Mouse (Mus musculus): ENCODE measurements around the gene Timm9.

The Timm9 gene

DNA sequence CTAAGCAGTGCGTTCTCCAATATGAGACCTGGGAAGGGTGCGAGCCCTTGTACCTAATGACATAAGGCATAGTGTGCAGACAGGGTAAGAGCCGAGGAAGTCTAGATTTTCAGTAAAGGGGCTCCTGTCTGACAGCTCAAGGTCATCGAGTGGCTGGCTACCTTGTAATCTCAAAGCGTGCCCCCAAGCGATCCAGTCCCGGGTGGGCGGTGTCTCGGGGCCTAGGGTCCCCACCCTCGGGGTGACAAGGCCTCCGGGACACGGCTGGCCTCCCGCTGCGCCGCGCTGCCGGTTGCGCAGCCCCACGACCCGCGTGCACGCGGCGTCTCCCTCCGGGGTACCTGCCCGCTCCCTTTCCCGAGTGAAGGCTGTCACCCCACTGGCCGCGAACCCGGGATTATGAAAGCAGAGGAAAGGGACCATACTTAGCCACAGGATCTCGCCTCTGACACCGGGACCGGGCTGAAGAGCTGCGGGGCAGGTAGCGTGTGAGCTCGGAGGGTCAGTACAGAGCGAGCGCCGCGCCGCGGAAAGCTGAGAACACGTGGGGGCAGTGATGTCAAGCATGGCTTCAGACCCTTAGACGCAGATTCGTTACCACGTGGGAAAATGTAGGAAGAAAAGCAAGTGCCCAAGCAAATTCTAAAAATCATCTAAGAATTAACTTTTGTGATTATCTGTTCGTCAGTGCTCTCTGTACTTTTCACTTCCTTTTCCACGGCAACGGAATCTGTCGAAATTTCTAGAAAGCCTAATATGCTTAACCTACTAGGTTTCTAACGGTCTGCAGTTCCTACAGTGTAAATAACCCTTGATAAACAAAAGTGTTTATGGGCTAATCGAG lies at the start of gene Timm9, which contains the start of gene 2700049A03Rik:
Gene Timm9 (minus strand): TSS at position 555 of the 844 bp plus-strand sequence.
Gene 2700049A03Rik (plus strand): TSS at position 719 of the 844 bp plus-strand sequence.
- peak; percentile 77 for DNase-seq

DNA sequence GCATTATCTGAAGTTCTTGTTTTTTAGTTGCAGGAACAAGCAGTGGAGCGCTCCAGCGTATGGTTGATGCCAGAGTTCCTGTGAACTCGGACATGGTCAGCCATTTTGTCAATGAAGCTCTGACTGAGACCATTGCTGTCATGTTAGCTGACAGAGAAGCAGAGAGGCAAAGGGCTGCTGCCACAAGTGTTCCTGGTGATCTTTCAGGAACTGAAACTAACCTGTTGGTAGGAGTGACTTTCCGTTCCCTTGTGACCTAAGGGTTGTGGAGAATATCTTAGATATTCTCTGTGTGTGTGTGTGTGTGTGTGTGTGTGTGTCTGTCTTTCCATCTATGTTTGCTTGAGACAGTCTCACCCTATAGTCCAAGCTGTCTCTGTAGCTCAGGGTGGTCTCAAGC lies 47.9 kb upstream of the Timm9 start:
- DNase-seq = no peak

GRCm38 (mm10) chr12:71183736-71184135 lies 47.3 kb upstream of the Timm9 start:
- DNase-seq = no peak

DNA sequence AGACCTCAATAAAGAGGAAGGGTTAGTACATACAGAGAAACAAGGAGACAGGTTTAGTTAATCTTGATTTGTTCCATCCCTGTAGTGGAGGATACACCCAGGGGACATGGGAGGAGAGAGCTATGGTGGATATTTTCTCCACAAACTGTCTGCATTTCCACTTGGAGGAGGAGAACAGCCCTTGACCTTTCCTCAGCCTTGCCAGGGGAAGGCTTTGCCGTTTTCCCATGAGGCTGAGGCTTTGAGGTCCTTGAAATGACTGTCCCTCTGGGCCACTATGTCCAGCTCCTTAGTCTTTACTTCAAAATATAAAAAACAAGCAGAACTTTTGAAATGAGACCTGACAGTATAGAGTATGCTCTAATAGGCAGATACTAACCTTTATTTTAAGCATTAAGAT lies 33.4 kb upstream of the Timm9 start:
- DNase-seq = no peak

GRCm38 (mm10) chr12:71164410-71164809 lies 27.9 kb upstream of the Timm9 start:
- DNase-seq = no peak

DNA sequence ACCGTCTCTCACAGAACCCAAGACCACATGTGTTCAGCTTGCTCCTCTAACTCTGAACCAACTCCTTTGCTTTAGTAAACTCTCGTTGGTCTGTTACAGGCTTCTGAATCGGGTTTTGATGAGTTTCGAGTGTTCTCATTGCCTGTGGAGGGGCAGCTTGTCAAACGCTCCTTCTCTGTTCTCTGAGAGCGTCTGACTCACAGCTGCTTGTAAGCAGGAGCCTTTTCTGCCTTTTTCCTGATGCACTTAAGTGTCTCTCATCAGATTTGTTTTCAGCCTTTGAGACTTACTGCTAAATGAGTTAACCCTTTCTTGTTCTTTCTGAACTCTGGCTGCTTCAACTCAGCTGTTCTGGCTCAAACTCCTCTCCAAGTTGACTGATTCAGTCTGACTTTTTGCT lies 21.5 kb upstream of the Timm9 start:
- no peak for DNase-seq

DNA sequence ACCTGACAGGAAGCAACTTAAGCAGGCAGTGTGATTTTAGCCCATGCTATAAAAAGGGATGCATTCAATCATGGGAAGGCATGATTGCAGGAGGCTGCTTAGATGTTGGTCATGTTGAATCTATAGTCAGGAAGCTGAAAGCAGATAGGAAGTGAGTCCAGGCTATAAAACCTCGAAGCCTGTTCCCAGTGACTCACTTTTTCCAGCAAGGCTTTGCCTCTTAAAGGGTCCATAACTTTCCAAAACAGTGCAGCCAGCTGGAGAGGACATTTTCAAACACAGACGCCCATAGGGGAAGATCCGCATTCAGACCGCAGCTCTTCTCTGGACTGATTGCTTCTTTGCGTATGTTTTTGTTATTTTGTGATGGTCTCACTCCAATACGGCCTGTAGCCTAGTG lies 18.5 kb upstream of the Timm9 start:
- DNase-seq = no peak

DNA sequence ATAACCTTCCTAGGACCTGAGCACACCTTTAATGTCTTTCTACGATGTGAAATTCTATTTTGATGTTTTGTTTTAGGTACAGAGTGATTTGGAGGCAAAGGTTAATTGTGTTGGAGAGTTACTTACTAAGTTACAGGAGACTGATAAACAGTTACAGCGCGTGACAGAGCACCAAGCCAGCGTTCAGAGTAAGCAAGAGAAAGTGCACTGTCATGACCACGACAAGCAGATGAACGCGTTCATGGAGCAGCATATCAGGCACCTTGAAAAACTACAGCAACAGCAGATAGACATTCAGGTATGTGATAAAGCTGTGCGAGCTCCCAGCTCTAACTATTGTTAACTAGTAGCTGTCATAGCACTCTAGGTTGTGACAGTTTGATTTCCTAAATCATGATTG lies 13.7 kb upstream of the Timm9 start:
- no peak for DNase-seq

GRCm38 (mm10) chr12:71149456-71149855 lies 13.0 kb upstream of the Timm9 start:
- no peak for DNase-seq

GRCm38 (mm10) chr12:71148801-71149200 lies 12.3 kb upstream of the Timm9 start:
- no peak for DNase-seq

- peak; percentile 54 for DNase-seq
These were observed 11.2 kb upstream of the Timm9 start for GRCm38 (mm10) chr12:71147641-71148040.

DNA sequence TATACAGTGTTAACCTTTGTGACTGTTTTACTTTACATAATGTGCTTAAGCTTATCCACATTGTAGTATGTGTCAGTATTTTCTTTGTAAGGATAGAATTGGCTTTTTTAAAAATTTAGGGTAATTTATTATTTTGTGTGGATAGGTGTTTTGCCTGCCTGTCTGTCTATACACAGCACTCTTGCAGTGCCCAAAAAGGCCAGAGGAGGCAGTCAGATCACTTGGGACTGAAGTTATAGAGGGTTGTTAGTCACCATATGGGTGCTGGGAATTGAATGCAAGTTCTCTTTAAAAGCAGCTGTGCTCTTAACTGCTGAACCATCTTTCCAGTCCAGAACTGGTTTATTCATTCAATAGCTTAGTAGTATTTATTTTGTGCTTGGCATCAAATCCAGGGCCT lies 4.7 kb upstream of the Timm9 start:
- DNase-seq = no peak

DNA sequence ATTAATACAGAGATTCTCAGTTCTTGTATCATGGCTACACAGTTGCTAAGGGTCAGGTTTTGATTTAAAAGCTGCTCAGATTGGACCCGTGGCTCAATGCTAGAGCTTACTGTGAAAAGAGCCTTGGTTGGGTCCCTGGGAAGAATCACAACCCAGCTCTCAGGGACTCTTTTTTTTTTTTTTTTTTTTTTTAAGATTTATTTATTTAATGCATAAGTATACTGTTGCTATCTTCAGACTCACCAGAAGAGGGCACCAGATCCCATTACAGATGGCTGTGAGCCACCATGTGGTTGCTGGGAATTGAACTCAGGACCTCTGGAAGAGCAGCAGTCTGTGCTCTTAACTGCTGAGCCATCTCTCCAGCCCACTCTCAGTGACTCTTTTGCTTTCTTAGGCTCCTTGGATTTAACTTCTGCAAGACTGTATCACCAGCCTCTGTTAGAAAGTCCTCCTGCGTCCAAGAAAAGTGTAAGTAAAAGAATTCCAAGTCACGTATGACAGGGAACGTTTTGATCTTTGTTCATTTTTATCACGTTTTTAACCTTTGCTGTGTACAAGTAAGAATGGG lies 2.9 kb upstream of the Timm9 start:
- no peak for DNase-seq

DNA sequence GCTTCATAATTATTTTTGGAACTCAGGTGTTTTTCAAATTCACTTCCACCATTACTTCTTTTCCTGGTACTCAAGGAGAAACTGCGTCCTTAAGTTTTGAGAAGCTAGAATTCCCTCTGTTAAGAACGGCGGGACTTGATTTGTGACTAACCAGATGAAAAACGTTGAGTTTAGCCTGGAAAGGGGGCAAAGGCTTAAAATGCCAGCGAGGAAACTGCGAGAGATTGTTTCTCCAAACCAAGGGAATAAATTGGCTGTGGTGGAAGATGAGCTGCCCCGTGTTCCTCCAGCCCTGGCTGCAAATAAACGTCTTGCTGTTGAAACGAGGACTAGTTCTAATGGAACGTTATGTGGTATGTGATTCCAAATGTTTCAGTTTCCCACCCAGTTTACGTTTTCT lies 1.2 kb upstream of the Timm9 start:
- no peak for DNase-seq

GRCm38 (mm10) chr12:71136974-71137491 lies 549 bp upstream of the Timm9 start:
- peak; percentile 88 for DNase-seq

DNA sequence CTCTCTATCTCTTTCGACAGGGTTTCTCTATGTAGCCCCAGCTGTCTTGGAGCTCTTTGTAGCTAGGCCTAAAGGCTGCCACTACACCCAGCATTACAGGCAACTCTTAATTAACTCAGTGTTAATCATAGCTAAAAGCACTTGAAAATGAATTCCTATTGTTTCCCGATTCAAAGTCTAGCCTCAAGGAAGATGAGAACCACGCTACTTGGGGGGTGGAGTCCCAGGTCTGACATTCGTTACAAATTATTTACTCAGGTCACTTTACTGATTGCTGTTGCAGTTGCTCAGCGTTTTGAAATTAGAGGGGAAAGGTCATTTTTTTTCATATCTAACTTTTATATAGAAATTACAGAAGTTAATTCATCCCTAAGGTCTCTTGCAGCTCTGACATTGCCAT lies 903 bp downstream of the Timm9 start:
- DNase-seq = no peak

GRCm38 (mm10) chr12:71123286-71123685 lies 13.2 kb downstream of the Timm9 start:
- no peak for DNase-seq

DNA sequence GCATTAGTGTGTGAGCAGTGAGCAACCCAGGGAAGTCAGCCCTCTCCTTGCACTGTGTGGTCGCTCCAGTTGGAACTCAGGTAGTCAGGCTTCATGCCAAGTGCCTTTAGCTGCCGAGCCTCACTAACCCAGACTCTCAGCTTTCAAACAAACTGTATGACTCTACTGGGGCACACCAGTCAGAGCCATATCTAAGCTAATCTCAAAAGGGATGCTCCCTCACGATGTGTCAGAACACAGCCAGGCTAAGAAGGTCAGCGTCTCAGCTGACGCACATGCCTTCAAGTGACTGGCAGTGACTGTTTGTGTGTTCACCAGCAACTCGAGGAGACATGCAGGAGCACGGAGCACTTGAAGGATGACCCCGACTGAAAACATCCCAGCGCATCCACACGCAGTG lies 13.8 kb downstream of the Timm9 start:
- no peak for DNase-seq

- DNase-seq = no peak
These were observed 20.1 kb downstream of the Timm9 start for GRCm38 (mm10) chr12:71116411-71116810.

DNA sequence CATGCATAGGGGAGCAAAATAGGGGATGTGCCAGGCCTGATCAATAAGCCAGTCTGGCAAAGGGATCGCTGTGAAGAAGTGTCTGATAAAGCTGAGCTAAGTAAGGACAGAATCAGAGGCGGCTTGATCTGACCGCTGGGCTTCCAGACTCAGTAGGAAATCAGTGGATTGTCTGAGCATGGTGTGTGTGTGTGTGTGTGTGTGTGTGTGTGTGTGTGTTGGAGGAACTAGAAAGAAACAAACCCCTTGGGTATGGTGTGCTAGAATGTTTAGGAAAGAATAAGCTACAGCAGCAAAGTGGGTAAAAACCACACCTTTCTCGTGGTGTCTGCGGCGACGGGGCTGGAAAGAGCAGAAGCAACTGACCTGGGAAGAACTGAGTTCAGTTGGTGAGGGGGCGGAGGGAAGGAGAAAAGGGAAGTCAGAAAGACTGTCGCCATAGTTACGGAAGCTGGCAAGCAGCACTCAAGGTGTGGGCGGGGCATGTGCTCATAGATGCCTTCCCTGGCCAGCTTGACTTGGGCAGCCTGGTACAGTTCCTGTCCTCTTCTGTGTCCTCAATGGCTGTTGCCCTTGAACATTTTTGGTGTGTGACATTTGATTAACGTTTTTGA lies 22.7 kb downstream of the Timm9 start:
- peak; percentile 65 for DNase-seq

DNA sequence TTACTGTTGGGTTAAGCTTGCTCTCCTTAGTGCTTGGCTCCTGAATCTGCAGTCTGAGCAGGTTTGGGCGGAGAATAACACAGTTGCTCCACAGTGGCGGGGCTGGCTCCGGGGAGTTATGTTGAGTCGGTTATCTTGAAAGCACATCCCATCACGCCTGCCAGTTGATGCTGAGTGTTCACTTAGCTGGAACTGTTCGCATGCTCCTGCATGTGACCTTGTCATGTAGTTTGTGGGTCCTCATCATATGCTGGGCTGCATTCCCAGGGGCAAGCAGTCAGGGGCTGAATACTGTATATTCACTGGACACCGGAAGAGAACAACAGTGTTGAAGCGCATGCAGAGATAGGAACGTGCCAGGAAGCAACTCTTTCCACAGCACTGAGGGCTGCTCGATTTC lies 23.4 kb downstream of the Timm9 start:
- DNase-seq = no peak

- DNase-seq = peak; percentile 42
These were observed 25.2 kb downstream of the Timm9 start, which contains the start of gene Tomm20l for GRCm38 (mm10) chr12:71111331-71111730. TSS of gene Tomm20l (plus strand) at chr12:71111428.

DNA sequence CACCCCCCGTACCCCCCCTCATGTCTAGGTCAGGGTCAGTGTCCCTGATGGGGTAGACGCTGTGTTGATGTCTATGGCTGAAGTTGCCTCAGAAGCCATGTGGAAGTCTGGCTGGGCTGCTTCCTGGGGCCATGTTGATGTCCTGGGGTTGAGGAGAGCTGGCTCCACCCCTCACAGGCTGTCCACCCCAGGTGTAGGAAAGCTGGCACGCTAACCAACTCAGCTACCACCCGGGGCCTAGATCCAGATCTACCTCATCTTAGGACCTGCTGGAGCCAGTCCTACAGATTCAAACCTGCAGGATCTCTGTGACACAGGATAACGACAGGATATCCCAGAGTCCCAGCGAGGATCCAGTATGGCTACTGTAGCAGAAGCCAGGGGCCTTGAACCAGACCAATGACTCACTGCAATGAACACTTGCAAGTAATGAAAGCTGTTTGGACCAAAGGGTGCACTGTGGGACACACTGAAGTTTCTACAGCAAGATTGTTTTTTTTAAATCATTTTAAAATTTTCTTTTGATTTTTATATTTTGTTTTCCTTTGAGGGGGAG lies 29.2 kb downstream of the Timm9 start:
- no peak for DNase-seq
